Mouse (Mus musculus) common myeloid progenitor, adult 5-6 weeks (primary cell): ENCODE data around the gene Lrat. TPM values are rescaled to one million over a fixed set of nuclear protein-coding genes. Genes with fewer than 3 reads are reported as not detected.

Experiments
- total RNA-seq: library from RNA; stranded (forward); fragments of 200-1000, 187-1606 nt; gene quantifications from 2 replicates; pipeline ENCODE4 v1.2.3, GENCODE M21; 2017

Lrat gene
- total RNA-seq, 1 experiment from 2014 or later = not detected

Other genes with a start within 250 kb of the Lrat start
- gene Rbm46, start 27.5 kb downstream of the Lrat start, total RNA-seq = not detected in 2 replicates
- not detected in 2 replicates for gene Fgg, start 103.8 kb upstream of the Lrat start, total RNA-seq
- gene Fga, start 122.1 kb upstream of the Lrat start, total RNA-seq = not detected in 2 replicates
- not detected in 2 replicates for gene Fgb, start 145.9 kb upstream of the Lrat start, total RNA-seq
- 60.1 and 79.2 TPM in 2 replicates for gene Plrg1, start 151.5 kb upstream of the Lrat start, total RNA-seq
- gene Dchs2, start 224.0 kb upstream of the Lrat start, total RNA-seq = not detected in 2 replicates